Mouse (Mus musculus) cerebellum, adult 9-11 months (tissue): ENCODE measurements around the gene Ror1.

ENCODE experiments used
- DNase-seq: peaks from one replicate; pipeline ENCODE4 v3.0.0; 2022

Gene Ror1

GRCm38 (mm10) chr4:100165790-100166189, 70.2 kb downstream of the Ror1 start:
- no peak for DNase-seq

DNA sequence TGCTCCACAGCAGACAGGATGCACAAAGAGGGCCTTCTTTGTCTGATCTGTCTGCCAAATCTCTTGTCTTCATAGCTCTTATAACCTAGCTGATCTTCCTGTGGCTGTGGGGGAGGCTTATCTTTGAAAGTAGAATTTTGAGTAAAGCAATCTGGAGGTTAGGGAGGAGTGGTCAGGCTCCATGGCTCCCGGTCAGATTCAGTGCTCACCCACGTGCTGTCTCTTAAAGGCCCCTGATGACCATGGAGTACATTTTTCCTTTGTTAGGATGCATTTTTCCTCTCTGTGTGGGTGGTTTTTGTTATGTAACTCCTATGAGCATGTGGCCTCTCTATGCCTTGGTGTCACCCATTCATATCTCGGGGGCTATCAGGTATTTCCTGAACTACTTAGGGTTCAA, 71.3 kb downstream of the Ror1 start:
- no peak for DNase-seq

GRCm38 (mm10) chr4:100169683-100170082, 74.1 kb downstream of the Ror1 start:
- no peak for DNase-seq

DNA sequence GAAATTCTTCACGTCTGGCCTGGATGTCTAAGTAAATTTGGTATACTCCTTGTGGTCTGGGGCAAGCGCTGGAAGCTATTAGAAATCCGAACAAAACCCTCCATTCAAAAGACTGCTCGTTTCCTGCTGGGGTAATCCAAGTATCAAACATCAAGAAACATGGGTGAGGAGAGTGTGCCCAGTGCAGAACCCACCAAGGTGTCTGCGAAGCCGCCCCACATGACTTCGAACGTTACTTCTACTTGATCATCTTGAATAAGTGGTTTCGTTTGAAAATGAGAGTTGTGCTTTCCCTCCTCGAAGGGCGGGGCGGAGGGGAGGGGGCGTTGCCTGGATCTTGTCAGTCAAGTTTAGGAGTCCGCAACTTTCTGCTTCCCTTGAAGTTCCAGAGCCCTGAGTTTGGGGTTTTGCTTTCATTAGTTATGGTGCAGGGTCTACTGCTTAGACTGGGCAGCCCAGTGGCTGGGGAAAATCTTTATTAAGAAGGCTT, 74.6 kb downstream of the Ror1 start:
- DNase-seq = no peak

GRCm38 (mm10) chr4:100170743-100171142, 75.2 kb downstream of the Ror1 start:
- no peak for DNase-seq

DNA sequence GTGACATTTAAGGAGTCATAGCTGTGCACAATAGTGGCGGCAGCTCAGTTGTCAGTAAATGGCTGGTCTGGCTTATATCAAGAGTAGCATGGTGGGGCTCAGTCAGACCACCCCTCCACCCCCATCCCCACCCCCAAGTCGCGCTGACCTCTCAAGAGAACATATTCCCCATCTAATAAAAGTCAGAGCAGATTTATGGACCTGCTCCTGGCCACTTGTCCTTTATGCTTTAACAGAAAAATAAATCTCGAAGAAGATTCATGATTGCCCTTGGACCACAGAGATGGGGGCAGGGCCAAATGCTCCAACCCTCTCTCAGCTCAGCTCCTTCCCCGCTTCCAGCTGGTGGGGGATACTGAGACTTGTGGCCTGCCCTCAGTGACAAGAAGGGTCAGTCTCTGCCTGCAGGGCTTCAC, 75.9 kb downstream of the Ror1 start:
- no peak for DNase-seq

DNA sequence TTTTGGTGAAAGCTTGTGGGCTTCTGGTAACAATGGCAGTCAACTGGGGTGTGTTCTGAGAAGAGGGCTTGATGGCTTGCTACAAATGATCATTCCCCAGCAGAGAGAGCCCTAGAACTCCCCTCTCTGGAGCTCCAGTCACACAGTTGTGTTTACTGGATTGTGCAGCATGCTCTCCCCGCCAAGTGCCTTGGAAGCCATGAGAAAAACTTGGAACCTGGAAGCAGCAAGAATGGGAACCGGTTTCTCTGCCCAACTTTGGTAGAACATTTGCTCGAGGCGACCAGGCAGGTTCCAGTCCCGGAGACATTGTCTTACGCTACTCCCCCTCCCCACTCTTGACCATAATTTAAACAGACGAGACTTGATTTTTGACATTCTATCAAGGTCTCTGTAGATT, 80.0 kb downstream of the Ror1 start:
- DNase-seq = no peak

DNA sequence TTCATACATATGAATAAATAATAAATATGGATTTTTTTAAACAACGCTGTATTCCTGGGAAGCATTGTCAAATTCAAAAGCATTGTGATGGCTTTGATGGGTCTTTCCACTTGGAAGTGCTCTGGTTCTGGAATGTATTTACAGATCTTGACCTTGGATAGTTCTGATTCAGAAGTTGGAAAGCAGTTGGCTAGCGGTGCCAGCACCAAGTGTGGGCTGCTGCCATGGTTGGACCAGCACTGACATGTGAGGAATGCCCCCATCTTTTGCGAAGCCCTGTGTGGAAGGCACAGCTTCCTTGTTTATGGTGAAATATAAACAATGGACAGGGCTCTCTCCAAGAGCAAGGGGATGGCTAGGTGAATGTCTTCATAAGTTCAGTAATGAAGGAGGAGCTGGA, 82.7 kb downstream of the Ror1 start:
- no peak for DNase-seq

- DNase-seq = peak; percentile 68
Measured at GRCm38 (mm10) chr4:100181676-100182075, 86.1 kb downstream of the Ror1 start.

DNA sequence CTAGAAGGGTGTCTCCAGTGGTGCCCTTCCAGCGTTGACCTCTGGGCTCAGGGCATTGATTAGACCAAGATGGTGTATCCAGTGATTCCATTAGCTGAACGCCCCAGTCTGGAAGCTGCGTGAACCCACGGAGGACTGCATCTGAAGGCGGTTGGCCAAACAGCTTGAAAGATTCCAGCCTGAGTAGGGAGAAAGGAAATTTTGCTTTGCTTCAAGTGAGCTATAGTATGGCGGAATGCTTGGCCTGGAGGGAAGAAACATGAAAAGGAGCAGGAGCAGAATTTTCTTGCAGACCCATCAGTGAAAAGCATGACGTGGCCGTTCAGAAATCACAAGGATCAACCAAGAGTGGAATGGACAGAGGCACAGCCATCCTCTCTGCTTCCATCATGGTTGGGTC, 91.2 kb downstream of the Ror1 start:
- DNase-seq = no peak

- DNase-seq = no peak
Measured at GRCm38 (mm10) chr4:100187563-100188200, 92.1 kb downstream of the Ror1 start.

GRCm38 (mm10) chr4:100188201-100188699, 92.7 kb downstream of the Ror1 start:
- no peak for DNase-seq

GRCm38 (mm10) chr4:100191483-100191882, 95.9 kb downstream of the Ror1 start:
- DNase-seq = no peak

- no peak for DNase-seq
Measured at GRCm38 (mm10) chr4:100194136-100194535, 98.5 kb downstream of the Ror1 start.

- no peak for DNase-seq
Measured at GRCm38 (mm10) chr4:100196255-100196793, 100.7 kb downstream of the Ror1 start.

DNA sequence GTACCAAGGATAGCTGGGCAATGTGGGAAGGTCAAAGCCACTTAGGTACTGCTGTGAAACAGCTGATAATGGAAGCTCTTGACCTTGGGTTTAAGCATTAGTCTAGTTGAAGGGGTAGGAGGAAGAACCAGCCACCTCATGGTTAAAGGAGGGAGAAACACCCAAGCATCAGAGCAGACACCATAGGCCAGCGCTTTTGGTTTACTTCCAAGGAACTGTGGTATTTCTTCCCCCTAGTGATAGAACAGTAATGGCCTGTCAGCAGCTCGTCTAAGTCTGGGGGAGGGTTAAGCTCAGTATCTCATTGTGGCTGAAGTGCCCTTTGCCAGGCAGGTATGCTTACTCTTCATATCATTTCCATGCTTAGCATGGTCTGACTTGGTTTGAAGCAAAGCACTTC, 102.7 kb downstream of the Ror1 start:
- DNase-seq = no peak

DNA sequence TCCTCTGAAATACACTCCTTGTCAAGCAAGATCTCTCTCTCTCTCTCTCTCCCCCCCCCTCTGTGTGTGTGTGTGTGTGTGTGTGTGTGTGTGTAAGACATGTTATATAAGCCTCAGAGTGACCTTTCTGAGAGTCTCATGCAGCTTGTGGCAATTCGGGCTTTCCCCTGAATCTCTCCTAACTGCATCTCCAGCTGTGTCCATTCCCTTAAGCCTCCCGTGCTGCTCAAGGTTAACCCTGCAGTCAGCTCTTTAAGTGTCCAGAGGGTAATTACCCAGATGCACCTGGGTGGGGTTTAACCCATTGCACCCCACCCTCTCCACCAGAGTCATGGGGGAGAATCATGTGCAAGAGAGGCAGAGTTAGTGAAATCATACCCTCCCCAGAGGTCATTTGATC, 105.7 kb downstream of the Ror1 start:
- DNase-seq = no peak

GRCm38 (mm10) chr4:100203066-100203465, 107.5 kb downstream of the Ror1 start:
- no peak for DNase-seq

DNA sequence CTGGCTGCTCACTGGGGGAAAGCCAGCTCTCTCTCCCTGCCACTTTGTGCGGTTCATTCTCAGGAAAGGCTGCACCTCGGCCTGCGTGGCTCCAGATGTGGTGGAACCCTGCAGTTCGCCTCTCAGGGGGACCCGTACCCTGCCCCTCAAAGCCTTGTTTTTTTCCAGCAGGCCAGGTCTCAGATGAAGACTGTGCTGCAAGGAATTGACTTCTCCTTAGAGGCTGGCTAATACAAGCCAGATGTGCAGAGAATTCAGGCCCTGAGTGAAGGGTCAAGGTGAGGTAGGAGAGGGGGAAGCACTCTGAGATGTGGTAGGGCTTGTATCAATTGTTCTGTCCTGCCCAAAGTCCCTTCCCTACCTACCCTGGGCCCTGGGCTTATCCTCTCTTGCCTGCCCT, 108.1 kb downstream of the Ror1 start:
- no peak for DNase-seq

DNA sequence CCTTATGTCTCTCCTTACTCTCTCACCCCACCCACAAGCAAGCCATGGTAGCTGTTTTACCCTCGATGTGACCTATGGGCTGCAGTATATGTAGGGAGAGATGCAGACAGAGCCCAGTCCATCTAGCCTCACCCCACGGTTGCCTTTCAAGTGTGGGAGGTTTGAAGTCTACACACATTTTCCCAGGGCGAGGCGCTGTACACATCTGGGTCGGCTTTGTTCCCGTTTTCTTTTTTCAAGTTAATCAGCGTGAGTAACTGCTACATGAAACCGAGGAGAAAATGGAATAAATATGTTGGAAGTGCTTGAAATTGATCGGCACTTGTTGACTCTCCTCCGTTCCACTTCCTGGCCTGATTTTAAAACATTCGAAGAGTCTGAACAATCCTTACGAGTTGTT, 108.8 kb downstream of the Ror1 start:
- no peak for DNase-seq

DNA sequence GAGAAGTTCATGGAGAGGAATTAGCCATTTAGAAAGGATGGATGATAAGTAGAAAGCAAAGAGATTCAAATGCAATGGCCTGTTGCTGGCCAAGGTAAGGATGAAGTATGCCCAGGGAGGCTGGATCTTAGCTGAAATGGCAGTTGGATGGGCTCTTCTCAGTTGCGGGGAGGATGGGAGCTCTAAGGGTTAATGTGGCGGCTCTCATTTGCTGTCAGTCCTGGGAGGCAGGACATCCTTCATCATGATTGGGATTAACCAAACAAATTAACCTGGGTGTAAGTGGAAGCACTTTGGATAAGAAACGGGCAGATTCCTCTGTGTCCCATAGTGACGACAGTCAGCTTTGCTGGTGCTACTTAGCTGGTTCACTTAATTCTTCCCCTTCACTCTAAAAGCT, 112.5 kb downstream of the Ror1 start:
- DNase-seq = no peak

DNA sequence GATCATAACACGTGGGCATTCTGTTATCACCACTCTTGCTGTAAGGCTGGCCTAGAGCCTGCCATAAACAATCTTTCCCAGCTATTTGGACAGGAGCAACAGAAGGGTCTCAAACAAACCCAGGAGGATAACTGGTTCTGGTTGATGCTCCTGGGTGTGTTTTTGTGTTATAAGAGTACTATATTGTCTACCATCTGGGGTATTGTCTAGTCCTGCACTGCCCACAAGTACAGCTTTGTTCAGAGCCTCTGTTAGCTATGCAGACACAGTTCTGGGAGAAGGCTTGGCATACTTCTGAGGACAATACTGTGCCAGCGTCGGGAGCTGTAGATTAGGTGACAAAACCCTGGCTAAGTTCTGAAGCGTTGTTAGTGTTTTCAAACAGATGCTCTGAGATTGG, 113.5 kb downstream of the Ror1 start:
- DNase-seq = no peak

- DNase-seq = no peak
Measured at GRCm38 (mm10) chr4:100211331-100211730, 115.7 kb downstream of the Ror1 start.

- no peak for DNase-seq
Measured at GRCm38 (mm10) chr4:100214324-100215215, 119.0 kb downstream of the Ror1 start.
